Mouse (Mus musculus) neural tube, embryonic 15.5 days (tissue): ENCODE measurements around the gene Ryr1. TPM values are rescaled to one million over a fixed set of nuclear protein-coding genes. Genes with fewer than 3 reads are reported as not detected.

Source experiments
- ATAC-seq: fragments of 200-750 bp; cut with Nextera tagmentation; 2 replicates; pipeline ENCODE4 v1.8.0; 2017; ENCODE audit warnings: mild to moderate bottlenecking, moderate TSS enrichment, moderate library complexity; ENCODE audit not compliant: low FRiP score
- H3K27ac ChIP-seq: fragments of 300-500 bp; sonication (generic); replicated peaks from 2 replicates; pipeline ENCODE4 v1.5.1; 2015; ENCODE audit warnings: mild to moderate bottlenecking, inconsistent platforms
- H3K27me3 ChIP-seq: fragments of 300-500 bp; sonication (generic); replicated peaks from 2 replicates; pipeline ENCODE4 v1.6.1; 2015; ENCODE audit warnings: inconsistent platforms
- H3K36me3 ChIP-seq: fragments of 300-500 bp; sonication (generic); 2 replicates; pipeline ENCODE4 v1.6.1; 2015; ENCODE audit warnings: inconsistent platforms
- H3K4me1 ChIP-seq: fragments of 300-500 bp; sonication (generic); 2 replicates; pipeline ENCODE4 v1.6.1; 2015; ENCODE audit warnings: inconsistent platforms
- H3K4me2 ChIP-seq: fragments of 300-500 bp; sonication (generic); 2 replicates; pipeline ENCODE4 v1.6.1; 2015; ENCODE audit warnings: inconsistent platforms, mild to moderate bottlenecking, moderate library complexity
- H3K4me3 ChIP-seq: fragments of 300-500 bp; sonication (generic); replicated peaks from 2 replicates; pipeline ENCODE4 v1.5.1; 2015; ENCODE audit warnings: mild to moderate bottlenecking, inconsistent platforms
- H3K9ac ChIP-seq: fragments of 300-500 bp; sonication (generic); replicated peaks from 2 replicates; pipeline ENCODE4 v1.6.1; 2015; ENCODE audit warnings: mild to moderate bottlenecking, inconsistent platforms
- H3K9me3 ChIP-seq: fragments of 300-500 bp; sonication (generic); replicated peaks from 2 replicates; pipeline ENCODE4 v1.6.1; 2016; ENCODE audit warnings: inconsistent platforms
- WGBS: fragments of 180-500 bp; shearing (Covaris S2); methylation state at CpG from one replicate; pipeline ENCODE4 v1.1.7; 2015; ENCODE audit warnings: mixed read lengths; 5-methylcytosine and 5-hydroxymethylcytosine counted together
- polyA plus RNA-seq: library from polyadenylated mRNA; unstranded; fragments of >200 nt; fragmentation: Nextera tagmentation; extraction: Ambion mirVana; gene quantifications from 2 replicates; pipeline ENCODE4 v1.2.1, GENCODE M21; 2015

Ryr1 gene
- polyA plus RNA-seq, 1 experiment from 2014 or later, result 13.4 TPM

GRCm38 (mm10) chr7:29026811-29027210 is 98.2 kb downstream of the Ryr1 start:
- Histone ChIP-seq H3K4me2 (no peak overlapping the region), H3K9ac (no peak overlapping the region), H3K27ac (no peak overlapping the region), H3K27me3 (no peaks in the 10 kb centered on the region), H3K9me3 (no peaks in the 10 kb centered on the region), H3K4me1 (no peaks in the 10 kb centered on the region), H3K4me3 (no peak overlapping the region), H3K36me3 (no peaks in the 10 kb centered on the region)
- 90% methylated on average over 4 of the region's 4 CpGs for WGBS
- no peak for ATAC-seq

GRCm38 (mm10) chr7:29026195-29026594 is 98.8 kb downstream of the Ryr1 start:
- WGBS, result 89% methylated on average over 5 of the region's 5 CpGs
- Histone ChIP-seq H3K4me1 (no peaks in the 10 kb centered on the region), H3K9me3 (no peaks in the 10 kb centered on the region), H3K9ac (no peak overlapping the region), H3K27ac (no peak overlapping the region), H3K36me3 (no peaks in the 10 kb centered on the region), H3K27me3 (peaks cover under 1% of the 10 kb centered on the region; the same call in 1 of the 2 replicates), H3K4me2 (no peak overlapping the region), H3K4me3 (no peak overlapping the region)
- no peak for ATAC-seq

DNA sequence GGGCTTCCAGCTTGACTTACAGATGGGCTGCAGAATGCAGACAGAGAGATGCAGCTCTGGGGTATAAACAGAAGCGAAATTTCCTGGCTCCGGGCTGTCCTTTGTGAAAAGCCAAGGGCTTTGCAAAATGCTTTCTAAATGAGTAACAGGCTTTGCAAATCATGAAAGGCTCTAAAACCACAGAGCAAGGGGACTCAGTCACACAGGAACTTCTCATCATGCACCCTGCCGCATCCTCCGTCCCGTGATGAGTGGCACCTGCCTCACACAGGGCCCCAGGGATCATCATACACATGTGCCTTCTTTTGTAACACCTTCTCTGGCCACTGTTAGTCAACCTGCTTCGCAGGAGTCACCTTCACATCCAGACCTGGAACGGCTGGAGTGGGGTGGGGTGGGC is 99.4 kb downstream of the Ryr1 start:
- 90% methylated on average over 7 of the region's 7 CpGs for WGBS
- Histone ChIP-seq H3K27ac (no peak overlapping the region), H3K4me3 (no peak overlapping the region), H3K27me3 (peaks cover 7% of the 10 kb centered on the region), H3K4me1 (no peaks in the 10 kb centered on the region), H3K36me3 (no peaks in the 10 kb centered on the region), H3K9me3 (no peaks in the 10 kb centered on the region), H3K9ac (no peak overlapping the region), H3K4me2 (no peak overlapping the region)
- ATAC-seq, result no peak

DNA sequence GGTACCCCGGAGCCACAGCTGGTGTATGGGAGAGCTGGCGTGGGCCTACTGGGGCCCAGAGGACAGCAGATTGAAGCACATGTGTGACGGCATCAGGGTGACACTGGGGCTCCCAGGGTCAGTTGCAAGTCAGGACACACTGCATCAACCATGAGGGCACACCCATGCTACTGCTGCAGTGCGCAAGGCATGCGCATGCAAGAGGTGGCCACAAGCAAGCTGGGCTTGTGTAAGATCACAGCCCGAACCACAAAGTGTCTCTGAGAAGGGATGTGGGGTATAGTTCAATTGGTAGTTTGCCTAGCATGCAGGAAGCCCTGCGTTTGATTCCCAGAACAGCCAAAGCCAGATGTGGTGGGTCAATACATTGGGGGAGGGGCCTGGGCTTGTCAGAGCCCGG is 101.5 kb downstream of the Ryr1 start:
- 95% methylated on average over 8 of the region's 8 CpGs for WGBS

GRCm38 (mm10) chr7:29022479-29022878 is 102.5 kb downstream of the Ryr1 start:
- Histone ChIP-seq H3K4me1 (peaks cover 9% of the 10 kb centered on the region), H3K27ac (no peak overlapping the region), H3K27me3 (peaks cover 37% of the 10 kb centered on the region), H3K36me3 (no peaks in the 10 kb centered on the region), H3K9ac (no peak overlapping the region), H3K4me2 (no peak overlapping the region), H3K4me3 (no peak overlapping the region), H3K9me3 (no peaks in the 10 kb centered on the region)
- WGBS, result 89% methylated on average over 8 of the region's 8 CpGs
- ATAC-seq, result no peak

More for the DNA sequence above, 101.5 kb downstream of the Ryr1 start:
- Histone ChIP-seq H3K4me2 (no peak overlapping the region), H3K27ac (no peak overlapping the region), H3K9ac (no peak overlapping the region), H3K27me3 (peaks cover 27% of the 10 kb centered on the region), H3K36me3 (no peaks in the 10 kb centered on the region), H3K9me3 (no peaks in the 10 kb centered on the region), H3K4me3 (no peak overlapping the region), H3K4me1 (peaks cover 9% of the 10 kb centered on the region)
- ATAC-seq, result no peak

DNA sequence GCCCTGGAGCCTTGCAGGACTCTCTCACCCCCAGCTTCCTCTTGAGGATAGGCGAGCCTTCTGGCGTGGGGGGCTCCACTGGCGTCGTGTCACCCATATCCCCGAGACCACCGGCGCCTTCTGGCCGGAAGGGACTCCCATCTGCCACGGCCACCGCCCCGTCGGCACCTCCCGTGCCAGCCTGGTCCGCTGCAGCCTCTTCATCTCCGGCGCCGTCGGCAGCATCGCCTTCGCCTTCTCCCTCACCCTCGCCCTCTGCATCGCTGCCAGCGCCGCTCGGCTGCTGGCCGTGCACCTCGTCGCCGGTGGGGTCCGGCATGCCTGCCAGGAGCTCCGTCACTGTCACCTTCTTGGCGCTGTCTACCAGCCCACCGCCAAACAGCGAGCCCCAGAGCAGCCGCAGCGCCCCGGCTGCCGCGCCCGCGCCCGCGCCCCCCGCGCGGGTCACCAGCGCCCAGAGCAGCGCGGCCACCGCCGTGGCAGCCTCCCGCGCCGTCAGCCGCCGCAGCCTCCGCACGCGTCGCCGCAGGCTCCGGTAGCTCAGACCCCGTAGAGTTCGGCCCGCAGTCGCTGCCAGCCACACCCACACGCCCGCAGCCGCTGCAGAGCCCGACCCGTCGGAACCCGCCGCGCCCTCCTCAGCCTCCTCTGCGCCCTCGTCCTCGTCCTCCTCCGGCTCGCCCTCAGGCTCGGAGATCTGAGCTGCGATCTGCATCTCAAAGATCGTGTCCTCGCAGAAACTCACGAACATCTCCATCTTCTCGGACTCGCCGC is 105.3 kb downstream of the Ryr1 start:
- 3% methylated on average over 81 of the region's 88 CpGs for WGBS
- H3K27ac ChIP-seq, result no peak overlapping the region
- peak overlapping the region; percentile 64 for H3K4me2 ChIP-seq
- peak overlapping the region; percentile 43 for H3K4me3 ChIP-seq
- H3K36me3 ChIP-seq, result no peaks in the 10 kb centered on the region
- H3K9me3 ChIP-seq, result peaks cover 4% of the 10 kb centered on the region; the same call in 1 of the 2 replicates
- peaks cover 9% of the 10 kb centered on the region for H3K4me1 ChIP-seq
- no peak overlapping the region; the same call in none of the 2 replicates for H3K9ac ChIP-seq
- ATAC-seq, result no peak; the same call in 1 of the 2 replicates
- peaks cover 43% of the 10 kb centered on the region for H3K27me3 ChIP-seq

DNA sequence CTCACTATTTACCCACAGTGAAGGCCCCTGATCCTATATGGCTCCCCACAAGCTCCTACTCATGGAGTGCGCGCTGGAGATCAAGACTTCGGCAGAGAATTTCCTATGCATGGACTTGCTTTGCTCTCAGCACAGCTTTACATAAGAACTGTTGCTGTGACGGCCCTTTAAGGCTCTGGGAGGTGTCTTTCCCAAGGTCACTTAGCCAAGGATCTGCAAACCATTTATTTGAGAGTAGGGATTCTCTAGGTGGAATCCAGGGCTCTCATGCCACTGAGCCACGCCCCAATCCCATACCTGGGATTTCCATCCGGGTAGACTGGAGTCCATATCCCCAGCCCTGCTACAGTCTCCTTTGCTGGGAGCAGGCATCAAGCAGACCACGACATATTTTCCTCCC is 107.8 kb downstream of the Ryr1 start:
- Histone ChIP-seq H3K4me3 (no peak overlapping the region), H3K9ac (no peak overlapping the region), H3K4me1 (peaks cover 9% of the 10 kb centered on the region), H3K27ac (no peak overlapping the region), H3K36me3 (no peaks in the 10 kb centered on the region), H3K4me2 (no peak overlapping the region), H3K27me3 (peaks cover 43% of the 10 kb centered on the region), H3K9me3 (peaks cover 5% of the 10 kb centered on the region; the same call in 1 of the 2 replicates)
- no peak for ATAC-seq
- WGBS, result 89% methylated on average over 7 of the region's 7 CpGs

GRCm38 (mm10) chr7:29016440-29016839 is 108.5 kb downstream of the Ryr1 start:
- WGBS, result 79% methylated on average over 7 of the region's 7 CpGs
- no peak for ATAC-seq
- Histone ChIP-seq H3K36me3 (no peaks in the 10 kb centered on the region), H3K27ac (no peak overlapping the region), H3K4me2 (no peak overlapping the region), H3K27me3 (peaks cover 43% of the 10 kb centered on the region), H3K9ac (no peak overlapping the region), H3K4me1 (peaks cover 9% of the 10 kb centered on the region), H3K9me3 (peaks cover 5% of the 10 kb centered on the region; the same call in 1 of the 2 replicates), H3K4me3 (no peak overlapping the region)

- 93% methylated on average over 1 of the region's 1 CpGs for WGBS
- Histone ChIP-seq H3K36me3 (no peaks in the 10 kb centered on the region), H3K4me1 (peaks cover 8% of the 10 kb centered on the region), H3K9ac (no peak overlapping the region), H3K27me3 (peaks cover 31% of the 10 kb centered on the region), H3K27ac (no peak overlapping the region), H3K4me3 (no peak overlapping the region), H3K4me2 (no peak overlapping the region), H3K9me3 (peaks cover 5% of the 10 kb centered on the region; the same call in 1 of the 2 replicates)
- ATAC-seq, result no peak
Observed at GRCm38 (mm10) chr7:29014984-29015383, 110.0 kb downstream of the Ryr1 start.

DNA sequence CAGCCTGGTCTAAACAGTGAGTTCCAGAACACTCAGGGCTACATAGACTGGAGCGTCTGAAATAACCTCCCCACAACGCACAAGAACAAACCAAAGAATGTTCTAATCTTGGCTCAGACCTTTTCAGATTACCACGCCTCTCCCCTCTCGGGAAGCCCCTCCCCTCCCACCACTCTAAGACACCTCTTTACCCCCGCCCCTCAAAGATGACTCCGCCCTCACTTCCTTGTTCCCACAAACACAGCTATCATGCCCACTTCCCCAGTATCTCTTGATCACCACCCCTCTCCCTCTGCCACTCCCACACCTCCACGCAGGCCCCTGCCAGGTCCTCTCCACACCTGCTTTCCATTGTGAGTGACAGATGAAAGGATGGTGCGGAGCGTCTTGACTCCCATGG is 116.3 kb downstream of the Ryr1 start:
- H3K36me3 ChIP-seq, result no peaks in the 10 kb centered on the region
- H3K4me2 ChIP-seq, result no peak overlapping the region
- WGBS, result 85% methylated on average over 9 of the region's 9 CpGs
- no peak for ATAC-seq
- no peaks in the 10 kb centered on the region for H3K27me3 ChIP-seq
- no peak overlapping the region for H3K9ac ChIP-seq
- H3K9me3 ChIP-seq, result no peaks in the 10 kb centered on the region
- no peaks in the 10 kb centered on the region for H3K4me1 ChIP-seq
- no peak overlapping the region for H3K4me3 ChIP-seq
- no peak overlapping the region for H3K27ac ChIP-seq

GRCm38 (mm10) chr7:29008171-29008570 is 116.8 kb downstream of the Ryr1 start:
- Histone ChIP-seq H3K4me3 (no peak overlapping the region), H3K27me3 (no peaks in the 10 kb centered on the region), H3K4me2 (no peak overlapping the region), H3K9me3 (no peaks in the 10 kb centered on the region), H3K4me1 (no peaks in the 10 kb centered on the region), H3K27ac (no peak overlapping the region), H3K9ac (no peak overlapping the region), H3K36me3 (no peaks in the 10 kb centered on the region)
- WGBS, result 95% methylated on average over 10 of the region's 10 CpGs
- no peak for ATAC-seq
